Mouse (Mus musculus) left cerebral cortex, adult 18-20 months (tissue): ENCODE results near the gene Rexo2. TPM values are rescaled to one million over a fixed set of nuclear protein-coding genes. Genes with fewer than 3 reads are reported as not detected.

Experiments
- microRNA-seq, 2 experiments: library from miRNA; unstranded; fragments of <30 nt; microRNA quantifications; one replicate each; pipeline ENCODE4 v1.2.0; 2021
- total RNA-seq, 2 experiments: library from RNA; stranded (reverse); gene quantifications; 2 replicates each; pipeline ENCODE4 v1.2.3; 2021

The Rexo2 gene
- total RNA-seq, 2 experiments from 2014 or later, result 97.6 to 103 TPM

Small RNAs within 50 kb of the gene (microRNA-seq; reads per million reads assigned to microRNA genes)
- 0 reads per million in 2 experiments for gene Gm23653

Other genes with a start within 250 kb of the Rexo2 start
- under 1 TPM; 0.19 to 0.35 TPM for gene Nxpe2, start 127.2 kb downstream of the Rexo2 start, total RNA-seq
- 10 to 100 TPM; 33.8 to 34.2 TPM for gene Rbm7, start 14.7 kb upstream of the Rexo2 start, total RNA-seq
- 1 to 10 TPM; 8.6 to 9.4 TPM for gene Gm5617, start 14.8 kb upstream of the Rexo2 start, total RNA-seq
- under 1 TPM; 0.60 to 0.66 TPM for gene Nnmt, start 124.5 kb upstream of the Rexo2 start, total RNA-seq